Mouse (Mus musculus) MEL (cell line): Measurements from ENCODE around the gene Nap1l4. TPM values are rescaled to one million over a fixed set of nuclear protein-coding genes. Genes with fewer than 3 reads are reported as not detected.
A peak's percentile ranks its signal among the peaks of the same experiment; 100 is the strongest.

ENCODE experiments used
- DNase-seq: peaks from one replicate; pipeline ENCODE4 v3.0.0; 2011; ENCODE audit warnings: low read depth, low spot score
- H3K27ac ChIP-seq: 2 replicates; pipeline ENCODE4 v1.5.1; 2012; ENCODE audit warnings: low read depth, mild to moderate bottlenecking, control low read depth, low read length, moderate library complexity; ENCODE audit not compliant: control insufficient read depth
- H3K27me3 ChIP-seq, 2 experiments: fragments of 150-350 bp in 1 of 2; sonication (generic) in 1 of 2; 2 replicates each; pipeline ENCODE4 v1.6.1; 2012; ENCODE audit warnings: low read length in 2 of 2, mild to moderate bottlenecking in 2 of 2, improper control_type of control experiment in 1 of 2, moderate library complexity in 1 of 2; ENCODE audit not compliant: insufficient read depth in 2 of 2, control insufficient read depth in 1 of 2
- H3K36me3 ChIP-seq, 2 experiments: 2 replicates each; pipeline ENCODE4 v1.6.1; 2012 to 2014; ENCODE audit warnings: low read length in 2 of 2, improper control_type of control experiment in 1 of 2, inconsistent platforms in 1 of 2, mild to moderate bottlenecking in 1 of 2; ENCODE audit not compliant: insufficient read depth in 2 of 2, control insufficient read depth in 1 of 2
- H3K4me1 ChIP-seq, 2 experiments: fragments of 150-350 bp in 1 of 2; sonication (generic) in 1 of 2; 2 replicates each; pipeline ENCODE4 v1.6.1; 2012; ENCODE audit warnings: low read length in 2 of 2, improper control_type of control experiment in 1 of 2, mild to moderate bottlenecking in 1 of 2; ENCODE audit not compliant: insufficient read depth in 2 of 2, control insufficient read depth in 1 of 2
- H3K4me3 ChIP-seq, 2 experiments: fragments of 150-350 bp in 1 of 2; sonication (generic) in 1 of 2; 2 replicates each; pipeline ENCODE4 v1.5.1; 2012; ENCODE audit warnings: low read depth in 2 of 2, low read length in 2 of 2, mild to moderate bottlenecking in 2 of 2, moderate library complexity in 2 of 2, control low read depth in 1 of 2, improper control_type of control experiment in 1 of 2; ENCODE audit not compliant: control insufficient read depth in 1 of 2, insufficient read depth in 1 of 2
- H3K79me2 ChIP-seq: 2 replicates; pipeline ENCODE4 v1.6.1; 2012; ENCODE audit warnings: mild to moderate bottlenecking, low read length, moderate library complexity; ENCODE audit not compliant: control insufficient read depth, poor library complexity, insufficient read depth
- H3K9ac ChIP-seq: 2 replicates; pipeline ENCODE4 v1.6.1; 2012; ENCODE audit warnings: low read depth, mild to moderate bottlenecking, control low read depth, low read length, moderate library complexity; ENCODE audit not compliant: control insufficient read depth, poor library complexity, severe bottlenecking
- H3K9me3 ChIP-seq: fragments of 150-350 bp; sonication (generic); replicated peaks from 2 replicates; pipeline ENCODE4 v1.6.1; 2012; ENCODE audit warnings: mild to moderate bottlenecking, low read length, improper control_type of control experiment, moderate library complexity; ENCODE audit not compliant: insufficient read depth
- BHLHE40 ChIP-seq: IDR thresholded peaks from 2 replicates; pipeline ENCODE4 v1.6.1; 2012; ENCODE audit warnings: low read depth, mild to moderate bottlenecking, inconsistent platforms, low read length, improper control_type of control experiment, borderline replicate concordance
- CHD1 ChIP-seq: IDR thresholded peaks from 2 replicates; pipeline ENCODE4 v1.6.1; 2012; ENCODE audit warnings: low read depth, mild to moderate bottlenecking, inconsistent platforms, low read length, improper control_type of control experiment
- CHD2 ChIP-seq: IDR thresholded peaks from 2 replicates; pipeline ENCODE4 v1.6.1; 2011; ENCODE audit warnings: low read length, improper control_type of control experiment
- CTCF ChIP-seq, 3 experiments: IDR thresholded peaks in 2 of 3; conservative IDR thresholded peaks in 1 of 3; 2 replicates each; pipeline ENCODE4 v1.5.1; 2011 to 2012; ENCODE audit warnings: low read length in 3 of 3, low read depth in 2 of 3, mild to moderate bottlenecking in 2 of 3, improper control_type of control experiment in 1 of 3, inconsistent platforms in 1 of 3, mixed read lengths in 1 of 3, moderate library complexity in 1 of 3; ENCODE audit not compliant: control insufficient read depth in 1 of 3, insufficient read depth in 1 of 3, poor library complexity in 1 of 3, severe bottlenecking in 1 of 3
- E2F4 ChIP-seq: IDR thresholded peaks from 2 replicates; pipeline ENCODE4 v1.6.1; 2011; ENCODE audit warnings: low read depth, low read length, improper control_type of control experiment, borderline replicate concordance
- ELF1 ChIP-seq: IDR thresholded peaks from 2 replicates; pipeline ENCODE4 v1.6.1; 2014; ENCODE audit warnings: low read depth, mild to moderate bottlenecking, inconsistent platforms, low read length, improper control_type of control experiment, moderate library complexity
- EP300 ChIP-seq, 2 experiments: IDR thresholded peaks; 2 replicates each; pipeline ENCODE4 v1.6.1; 2011; ENCODE audit warnings: improper control_type of control experiment in 2 of 2, low read length in 2 of 2, low read depth in 1 of 2, mild to moderate bottlenecking in 1 of 2
- ETS1 ChIP-seq: IDR thresholded peaks from 2 replicates; pipeline ENCODE4 v1.6.1; 2012; ENCODE audit warnings: low read depth, mild to moderate bottlenecking, inconsistent platforms, low read length, improper control_type of control experiment, moderate library complexity
- GABPA ChIP-seq: IDR thresholded peaks from 2 replicates; pipeline ENCODE4 v1.6.1; 2012; ENCODE audit warnings: low read depth, mild to moderate bottlenecking, inconsistent platforms, low read length, improper control_type of control experiment, moderate library complexity
- GATA1 ChIP-seq: IDR thresholded peaks from 2 replicates; pipeline ENCODE4 v1.6.1; 2011; ENCODE audit warnings: low read depth, low read length, improper control_type of control experiment
- HCFC1 ChIP-seq: IDR thresholded peaks from 2 replicates; pipeline ENCODE4 v1.6.1; 2012; ENCODE audit warnings: low read depth, mild to moderate bottlenecking, inconsistent platforms, low read length, improper control_type of control experiment, moderate library complexity
- JUND ChIP-seq: IDR thresholded peaks from 2 replicates; pipeline ENCODE4 v1.6.1; 2011; ENCODE audit warnings: low read depth, mild to moderate bottlenecking, improper control_type of control experiment, low read length
- KAT2A ChIP-seq: conservative IDR thresholded peaks from 2 replicates; pipeline ENCODE4 v1.6.1; 2012; ENCODE audit warnings: low read depth, low read length, improper control_type of control experiment, inconsistent platforms
- MAFK ChIP-seq: IDR thresholded peaks from 2 replicates; pipeline ENCODE4 v1.6.1; 2011; ENCODE audit warnings: low read depth, mild to moderate bottlenecking, low read length, improper control_type of control experiment, borderline replicate concordance
- MAX ChIP-seq: IDR thresholded peaks from 2 replicates; pipeline ENCODE4 v1.6.1; 2011; ENCODE audit warnings: low read length, improper control_type of control experiment
- MAZ ChIP-seq: IDR thresholded peaks from 2 replicates; pipeline ENCODE4 v1.6.1; 2012; ENCODE audit warnings: low read depth, mild to moderate bottlenecking, inconsistent platforms, low read length, improper control_type of control experiment
- MEF2A ChIP-seq: IDR thresholded peaks from 2 replicates; pipeline ENCODE4 v1.6.1; 2014; ENCODE audit warnings: low read depth, mild to moderate bottlenecking, inconsistent platforms, low read length, improper control_type of control experiment; ENCODE audit not compliant: poor library complexity, insufficient replicate concordance, severe bottlenecking; ENCODE audit errors: extremely low read depth
- MXI1 ChIP-seq: IDR thresholded peaks from 2 replicates; pipeline ENCODE4 v1.6.1; 2011; ENCODE audit warnings: mild to moderate bottlenecking, low read depth, low read length, improper control_type of control experiment
- NELFE ChIP-seq: IDR thresholded peaks from 2 replicates; pipeline ENCODE4 v1.6.1; 2011; ENCODE audit warnings: low read depth, low read length, improper control_type of control experiment
- NRF1 ChIP-seq: IDR thresholded peaks from 2 replicates; pipeline ENCODE4 v1.6.1; 2014; ENCODE audit warnings: low read depth, mild to moderate bottlenecking, inconsistent platforms, low read length, improper control_type of control experiment, moderate library complexity; ENCODE audit not compliant: poor library complexity, insufficient read depth, severe bottlenecking
- POLR2A ChIP-seq, 2 experiments: IDR thresholded peaks; 2 replicates each; pipeline ENCODE4 v1.6.1; 2011 to 2012; ENCODE audit warnings: low read length in 2 of 2, mild to moderate bottlenecking in 2 of 2, control low read depth in 1 of 2, improper control_type of control experiment in 1 of 2, low read depth in 1 of 2, moderate library complexity in 1 of 2; ENCODE audit not compliant: control insufficient read depth in 1 of 2, insufficient read depth in 1 of 2, poor library complexity in 1 of 2
- POLR2AphosphoS2 ChIP-seq: IDR thresholded peaks from 2 replicates; pipeline ENCODE4 v1.6.1; 2011; ENCODE audit warnings: low read length, improper control_type of control experiment
- POLR2AphosphoS5 ChIP-seq: IDR thresholded peaks from 2 replicates; pipeline ENCODE4 v1.6.1; 2012; ENCODE audit warnings: low read depth, borderline replicate concordance, mild to moderate bottlenecking, inconsistent platforms, low read length, moderate library complexity, mixed read lengths
- RAD21 ChIP-seq: IDR thresholded peaks from 2 replicates; pipeline ENCODE4 v1.6.1; 2011; ENCODE audit warnings: mild to moderate bottlenecking, low read depth, low read length, improper control_type of control experiment
- RCOR1 ChIP-seq: IDR thresholded peaks from 2 replicates; pipeline ENCODE4 v1.6.1; 2012; ENCODE audit warnings: low read depth, mild to moderate bottlenecking, inconsistent platforms, low read length, improper control_type of control experiment
- SMC3 ChIP-seq: IDR thresholded peaks from 2 replicates; pipeline ENCODE4 v1.6.1; 2011; ENCODE audit warnings: low read depth, low read length, improper control_type of control experiment
- TAL1 ChIP-seq: IDR thresholded peaks from 2 replicates; pipeline ENCODE4 v1.6.1; 2012; ENCODE audit warnings: mild to moderate bottlenecking, inconsistent platforms, low read length, moderate library complexity, mixed read lengths
- TBP ChIP-seq: IDR thresholded peaks from 2 replicates; pipeline ENCODE4 v1.8.0; 2011; ENCODE audit warnings: low read depth, low read length, improper control_type of control experiment
- UBTF ChIP-seq: IDR thresholded peaks from 2 replicates; pipeline ENCODE4 v1.6.1; 2012; ENCODE audit warnings: low read depth, mild to moderate bottlenecking, inconsistent platforms, low read length, improper control_type of control experiment, moderate library complexity, borderline replicate concordance; ENCODE audit not compliant: insufficient read depth
- USF1 ChIP-seq: IDR thresholded peaks from 2 replicates; pipeline ENCODE4 v1.6.1; 2014; ENCODE audit warnings: low read depth, mild to moderate bottlenecking, inconsistent platforms, low read length, improper control_type of control experiment, moderate library complexity
- USF2 ChIP-seq, 2 experiments: IDR thresholded peaks; 2 replicates each; pipeline ENCODE4 v1.6.1; 2011 to 2012; ENCODE audit warnings: improper control_type of control experiment in 2 of 2, low read length in 2 of 2, borderline replicate concordance in 1 of 2, inconsistent platforms in 1 of 2, low read depth in 1 of 2, mild to moderate bottlenecking in 1 of 2; ENCODE audit not compliant: insufficient read depth in 1 of 2
- ZC3H11A ChIP-seq: IDR thresholded peaks from 2 replicates; pipeline ENCODE4 v1.6.1; 2012; ENCODE audit warnings: low read depth, mild to moderate bottlenecking, inconsistent platforms, low read length, improper control_type of control experiment
- ZKSCAN1 ChIP-seq: IDR thresholded peaks from 2 replicates; pipeline ENCODE4 v1.6.1; 2012; ENCODE audit warnings: low read depth, mild to moderate bottlenecking, inconsistent platforms, low read length, improper control_type of control experiment, moderate library complexity
- ZMIZ1 ChIP-seq: IDR thresholded peaks from 2 replicates; pipeline ENCODE4 v1.6.1; 2012; ENCODE audit warnings: low read depth, mild to moderate bottlenecking, inconsistent platforms, low read length, improper control_type of control experiment, moderate library complexity
- ZNF384 ChIP-seq: IDR thresholded peaks from 2 replicates; pipeline ENCODE4 v1.6.1; 2012; ENCODE audit warnings: low read depth, mild to moderate bottlenecking, inconsistent platforms, low read length, improper control_type of control experiment
- polyA plus RNA-seq, 2 experiments: library from polyadenylated mRNA; stranded (reverse) in 1 of 2; unstranded in 1 of 2; fragments of >175 nt in 1 of 2; fragments of >200 nt in 1 of 2; gene quantifications; 2 replicates each; pipeline versions ENCODE4 v1.2.1 to v1.2.4; 2012; ENCODE audit warnings: low replicate concordance in 2 of 2, low read depth in 1 of 2; ENCODE audit not compliant: insufficient read length in 2 of 2, insufficient read depth in 1 of 2, missing spikeins in 1 of 2
- total RNA-seq: library from RNA; depleted of rRNA; stranded (reverse); fragments of 300-350 nt; gene quantifications from 2 replicates; pipeline ENCODE4 v1.2.3, GENCODE M21; 2012

Nap1l4 gene
- total and polyA plus RNA-seq, 3 experiments: 165 to 186 TPM; not detected in 1

DNA sequence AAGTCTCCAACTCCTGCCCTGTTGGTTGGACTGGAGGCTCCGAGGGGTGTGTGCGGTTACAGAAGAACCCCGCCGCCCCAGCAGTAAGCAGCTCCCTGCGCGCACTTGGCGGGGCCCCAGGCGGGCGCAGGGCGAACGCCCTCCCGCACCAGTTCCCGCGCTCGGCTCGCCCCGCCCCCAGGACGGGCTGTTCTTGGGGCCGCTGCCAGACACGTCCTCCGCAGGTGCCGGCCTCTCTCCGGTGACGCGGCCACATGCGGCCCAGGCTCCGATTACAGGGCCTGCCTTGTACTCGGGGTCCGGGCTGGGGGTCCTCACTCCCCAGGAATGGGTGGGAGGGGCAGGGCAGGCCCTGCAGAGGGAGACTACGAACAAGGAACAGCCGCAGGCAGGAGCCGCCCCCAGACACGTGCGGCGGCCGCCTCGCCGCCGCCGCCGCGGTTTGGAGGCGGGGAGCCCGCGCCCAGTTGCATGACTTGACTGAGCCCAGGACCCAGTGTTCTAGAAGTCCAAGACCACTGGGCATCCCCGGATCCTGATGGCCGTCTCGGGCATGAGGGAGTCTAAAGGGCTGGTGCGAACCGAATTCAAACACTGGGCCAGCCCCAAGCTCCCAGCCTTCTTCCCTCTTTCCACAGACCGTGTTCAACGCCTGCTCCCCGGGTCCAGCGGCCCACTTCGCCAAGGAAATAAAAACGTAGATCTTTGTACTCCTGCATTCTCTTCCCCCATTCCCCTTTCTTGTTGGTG, 83.9 kb downstream of the Nap1l4 start:
- peak overlapping the region; percentile 66 to 77 for H3K4me3 ChIP-seq
- H3K9me3 ChIP-seq: no peaks in the 10 kb centered on the region
- no peaks in the 10 kb centered on the region for H3K27me3 ChIP-seq
- H3K4me1 ChIP-seq: peaks cover 3 to 30% of the 10 kb centered on the region in 2 experiments
- peak overlapping the region; percentile 89 for H3K9ac ChIP-seq
- peak overlapping the region; percentile 81 for H3K27ac ChIP-seq
- peaks cover 0 to 16% of the 10 kb centered on the region in 2 experiments; a peak in 2 of 4 replicates for H3K36me3 ChIP-seq
- peak; percentile 89 for DNase-seq
- peaks cover 8% of the 10 kb centered on the region; the same call in 1 of the 2 replicates for H3K79me2 ChIP-seq
- TF ChIP-seq MAX (peak; percentile 91), CHD2 (no peak), KAT2A (no peak), RAD21 (no peak), ZC3H11A (no peak), ZNF384 (no peak), ZMIZ1 (no peak), USF2 (IDR thresholded peaks at IDR 0.05; ENCODE audit: borderline replicate concordance in 1 of 2, insufficient read depth in 1 of 2, low read depth in 1 of 2, low read length in 2 of 2) (no peak), E2F4 (peak; percentile 82; the same call in 1 of the 2 replicates), GABPA (no peak), NRF1 (no peak), TBP (no peak; the same call in 1 of the 2 replicates), EP300 (IDR thresholded peaks at IDR 0.05; ENCODE audit: low read depth in 1 of 2, low read length in 2 of 2) (no peak), HCFC1 (0 out of 2 replicates have a peak, but pooled peaks have one; percentile 9), CHD1 (no peak), USF1 (peak; percentile 57; the same call in 1 of the 2 replicates), UBTF (0 out of 2 replicates have a peak, but pooled peaks have one; percentile 46), SMC3 (peak; percentile 9; the same call in 1 of the 2 replicates), ELF1 (no peak), RCOR1 (no peak), ETS1 (peak; percentile 5; the same call in 1 of the 2 replicates), NELFE (peak; percentile 58), ZKSCAN1 (no peak), MXI1 (peak; percentile 92; the same call in 1 of the 2 replicates), GATA1 (no peak), MAFK (no peak), CTCF (IDR thresholded peaks at IDR 0.05 in 2 of 3, conservative IDR thresholded peaks at IDR 0.05 in 1 of 3; ENCODE audit: control insufficient read depth in 1 of 3, insufficient read depth in 1 of 3, low read depth in 2 of 3, low read length in 3 of 3, poor library complexity in 1 of 3, severe bottlenecking in 1 of 3) (no peak), BHLHE40 (peak; percentile 98), POLR2AphosphoS5 (no peak), TAL1 (no peak), MAZ (peak; percentile 68), POLR2A (IDR thresholded peaks at IDR 0.05; ENCODE audit: control insufficient read depth in 1 of 2, insufficient read depth in 1 of 2, low read depth in 1 of 2, low read length in 2 of 2, poor library complexity in 1 of 2) (peak; percentile 60 to 73; a peak in 2 of 4 replicates), MEF2A (no peak), JUND (no peak), POLR2AphosphoS2 (no peak)
